Mouse (Mus musculus): ENCODE measurements at regions not wholly inside any gene's neighbourhood (a gene's known extent, or its start where the extent isn't known, plus 50 kb on each side); places are given as distances from the start of the nearest gene placed in this dataset.

DNA sequence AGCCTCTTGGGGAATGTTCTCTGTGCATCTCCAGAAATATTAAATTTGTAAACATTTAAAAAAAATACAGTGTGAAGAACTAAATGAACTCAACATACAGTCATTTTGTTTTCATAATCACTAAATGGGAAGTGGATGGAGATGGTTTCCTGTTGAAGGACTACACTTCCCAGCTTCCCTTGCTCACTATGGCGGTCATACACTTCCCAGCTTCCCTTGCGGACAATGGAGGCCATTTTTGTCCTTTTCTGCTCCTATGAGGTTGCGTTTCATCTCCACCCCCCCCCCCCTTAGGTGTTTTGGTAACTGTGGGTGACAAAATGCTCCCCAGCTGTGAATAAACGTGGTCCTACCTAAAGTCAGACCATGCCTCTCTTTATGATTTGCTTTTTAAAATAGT, 119.2 kb downstream of the Tex29 start:
- TF ChIP-seq POLR2A (IDR thresholded peaks at IDR 0.05; ENCODE audit: borderline replicate concordance, control insufficient read depth, low read depth, low read length) (no peak), CTCF (IDR thresholded peaks at IDR 0.05; ENCODE audit: control insufficient read depth, insufficient read depth, low read length) (no peak)
- Histone ChIP-seq H3K27ac (ENCODE audit: control insufficient read depth, insufficient read depth, low read depth, low read length, poor library complexity) (no peak overlapping the region), H3K4me3 (replicated peaks; ENCODE audit: control insufficient read depth, low read depth, low read length) (no peak overlapping the region), H3K4me1 (ENCODE audit: control insufficient read depth, insufficient read depth, low read length) (no peaks in the 10 kb centered on the region)
- WGBS, result 58% methylated on average over 4 of the region's 4 CpGs

DNA sequence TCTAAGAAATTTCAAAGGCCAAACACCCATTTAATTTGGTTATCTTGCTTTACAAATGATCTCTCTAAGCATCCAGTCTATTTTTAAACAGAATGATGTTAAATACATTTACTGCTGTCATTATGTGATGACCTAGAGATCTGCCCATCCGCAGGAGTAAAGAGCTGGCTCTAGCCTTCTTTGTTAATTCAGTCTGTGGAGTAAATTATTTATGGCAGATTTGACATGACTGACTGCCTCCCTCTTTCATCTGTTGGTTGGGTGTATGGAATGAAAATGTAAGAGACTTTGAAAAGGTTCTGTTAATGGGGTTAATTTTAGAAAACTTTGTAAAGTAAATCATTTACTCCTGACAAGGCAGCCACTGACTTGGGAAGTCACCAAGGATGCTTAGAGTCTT, 123.3 kb downstream of the Tex29 start:
- Histone ChIP-seq H3K4me1 (ENCODE audit: control insufficient read depth, insufficient read depth, low read length) (no peaks in the 10 kb centered on the region), H3K27ac (ENCODE audit: control insufficient read depth, insufficient read depth, low read depth, low read length, poor library complexity) (no peak overlapping the region), H3K4me3 (replicated peaks; ENCODE audit: control insufficient read depth, low read depth, low read length) (no peak overlapping the region)
- 75% methylated on average over 1 of the region's 1 CpGs for WGBS
- TF ChIP-seq POLR2A (IDR thresholded peaks at IDR 0.05; ENCODE audit: borderline replicate concordance, control insufficient read depth, low read depth, low read length) (no peak), CTCF (IDR thresholded peaks at IDR 0.05; ENCODE audit: control insufficient read depth, insufficient read depth, low read length) (no peak)

DNA sequence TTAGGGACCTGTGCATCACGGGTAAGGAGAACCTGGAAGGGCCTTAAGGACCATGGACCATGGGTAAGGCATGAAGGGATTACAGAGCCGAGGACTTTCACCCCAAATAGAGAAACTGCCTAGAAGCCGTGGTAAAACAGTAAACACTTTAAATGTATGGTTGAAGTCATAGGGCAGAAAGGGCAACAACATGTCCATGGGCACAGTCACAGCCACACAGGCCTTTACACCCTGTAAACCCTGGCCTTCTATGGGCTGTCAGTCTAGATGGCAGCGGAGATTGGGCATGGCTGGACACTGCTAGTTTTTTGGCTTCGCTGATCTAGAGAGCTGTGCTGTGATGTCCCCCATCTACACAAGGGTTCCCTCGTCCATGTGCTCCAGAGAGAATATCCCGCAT, 127.4 kb downstream of the Tex29 start:
- no peak for TF ChIP-seq CTCF (IDR thresholded peaks at IDR 0.05; ENCODE audit: control insufficient read depth, insufficient read depth, low read length)
- no peak for TF ChIP-seq POLR2A (IDR thresholded peaks at IDR 0.05; ENCODE audit: borderline replicate concordance, control insufficient read depth, low read depth, low read length)
- H3K4me3 ChIP-seq (replicated peaks; ENCODE audit: control insufficient read depth, low read depth, low read length), result no peak overlapping the region
- 73% methylated on average over 7 of the region's 7 CpGs for whole genome bisulfite sequencing
- no peaks in the 10 kb centered on the region for H3K4me1 ChIP-seq (ENCODE audit: control insufficient read depth, insufficient read depth, low read length)
- H3K27ac ChIP-seq (ENCODE audit: control insufficient read depth, insufficient read depth, low read depth, low read length, poor library complexity), result no peak overlapping the region

- no peak overlapping the region for H3K27ac ChIP-seq (ENCODE audit: control insufficient read depth, insufficient read depth, low read depth, low read length, poor library complexity)
- H3K4me1 ChIP-seq (ENCODE audit: control insufficient read depth, insufficient read depth, low read length), result no peaks in the 10 kb centered on the region
- 85% methylated on average over 9 of the region's 9 CpGs for WGBS
- no peak for TF ChIP-seq POLR2A (IDR thresholded peaks at IDR 0.05; ENCODE audit: borderline replicate concordance, control insufficient read depth, low read depth, low read length)
- TF ChIP-seq CTCF (IDR thresholded peaks at IDR 0.05; ENCODE audit: control insufficient read depth, insufficient read depth, low read length), result no peak
- no peak overlapping the region for H3K4me3 ChIP-seq (replicated peaks; ENCODE audit: control insufficient read depth, low read depth, low read length)
Observed at GRCm38 (mm10) chr8:11970515-11970914, 130.2 kb downstream of the Tex29 start.

- Histone ChIP-seq H3K27ac (ENCODE audit: control insufficient read depth, insufficient read depth, low read depth, low read length, poor library complexity) (no peak overlapping the region), H3K4me3 (replicated peaks; ENCODE audit: control insufficient read depth, low read depth, low read length) (no peak overlapping the region), H3K4me1 (ENCODE audit: control insufficient read depth, insufficient read depth, low read length) (peaks cover 2% of the 10 kb centered on the region; the same call in 1 of the 2 replicates)
- no peak for TF ChIP-seq CTCF (IDR thresholded peaks at IDR 0.05; ENCODE audit: control insufficient read depth, insufficient read depth, low read length)
- TF ChIP-seq POLR2A (IDR thresholded peaks at IDR 0.05; ENCODE audit: borderline replicate concordance, control insufficient read depth, low read depth, low read length), result no peak
- 25% methylated on average over 10 of the region's 10 CpGs for WGBS
Observed at GRCm38 (mm10) chr8:11973436-11973835, 133.2 kb downstream of the Tex29 start.

- Histone ChIP-seq H3K4me3 (replicated peaks; ENCODE audit: control insufficient read depth, low read depth, low read length) (no peak overlapping the region), H3K27ac (ENCODE audit: control insufficient read depth, insufficient read depth, low read depth, low read length, poor library complexity) (no peak overlapping the region), H3K4me1 (ENCODE audit: control insufficient read depth, insufficient read depth, low read length) (peaks cover 2% of the 10 kb centered on the region; the same call in 1 of the 2 replicates)
- TF ChIP-seq CTCF (IDR thresholded peaks at IDR 0.05; ENCODE audit: control insufficient read depth, insufficient read depth, low read length), result no peak
- TF ChIP-seq POLR2A (IDR thresholded peaks at IDR 0.05; ENCODE audit: borderline replicate concordance, control insufficient read depth, low read depth, low read length), result no peak
- WGBS, result 71% methylated on average over 9 of the region's 9 CpGs
Observed at GRCm38 (mm10) chr8:11977121-11977520, 136.8 kb downstream of the Tex29 start.

DNA sequence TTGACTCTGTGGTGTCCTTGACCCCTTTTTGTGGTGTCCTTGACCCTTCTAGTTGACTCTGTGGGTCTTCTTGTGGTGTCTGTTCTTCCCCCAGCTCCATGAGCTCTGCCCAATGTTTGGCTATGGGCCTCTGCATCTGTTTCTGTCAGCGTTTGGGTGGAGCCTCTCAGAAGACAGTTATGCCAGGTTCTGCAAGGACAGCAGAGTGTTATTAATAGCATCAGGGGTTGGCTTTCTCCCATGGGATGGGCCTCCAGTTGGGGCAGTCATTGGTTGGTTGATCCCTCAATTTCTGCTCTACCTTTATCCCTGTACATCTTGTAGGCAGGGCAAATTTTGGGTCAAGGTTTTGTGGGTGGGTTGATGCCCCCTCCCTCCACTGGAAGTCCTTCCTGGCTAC, 138.8 kb downstream of the Tex29 start:
- peaks cover 2% of the 10 kb centered on the region; the same call in 1 of the 2 replicates for H3K4me1 ChIP-seq (ENCODE audit: control insufficient read depth, insufficient read depth, low read length)
- no peak overlapping the region for H3K27ac ChIP-seq (ENCODE audit: control insufficient read depth, insufficient read depth, low read depth, low read length, poor library complexity)
- TF ChIP-seq POLR2A (IDR thresholded peaks at IDR 0.05; ENCODE audit: borderline replicate concordance, control insufficient read depth, low read depth, low read length) (no peak), CTCF (IDR thresholded peaks at IDR 0.05; ENCODE audit: control insufficient read depth, insufficient read depth, low read length) (no peak)
- no peak overlapping the region for H3K4me3 ChIP-seq (replicated peaks; ENCODE audit: control insufficient read depth, low read depth, low read length)
- 75% methylated on average over 1 of the region's 1 CpGs for WGBS

DNA sequence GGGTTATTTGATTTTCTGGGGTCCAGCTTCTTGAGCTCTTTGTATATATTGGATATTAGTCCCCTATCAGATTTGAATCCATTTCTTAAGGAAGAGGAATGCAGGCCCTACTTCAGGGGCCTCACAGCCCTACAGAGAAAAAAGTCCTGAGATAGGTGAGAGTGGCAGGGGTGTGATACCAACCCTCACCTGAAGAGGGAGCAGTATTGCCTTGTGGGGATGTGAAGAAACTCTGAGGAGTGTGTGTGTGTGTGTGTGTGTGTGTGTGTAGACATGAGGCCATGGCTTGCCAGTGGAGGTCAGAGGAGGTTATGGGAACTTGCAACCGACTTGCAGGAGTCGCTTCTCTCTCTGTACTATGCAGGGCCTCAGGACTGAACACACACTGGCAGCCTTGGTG, 141.2 kb downstream of the Tex29 start:
- H3K27ac ChIP-seq (ENCODE audit: control insufficient read depth, insufficient read depth, low read depth, low read length, poor library complexity), result no peak overlapping the region
- TF ChIP-seq CTCF (IDR thresholded peaks at IDR 0.05; ENCODE audit: control insufficient read depth, insufficient read depth, low read length) (peak; percentile 35; the same call in 1 of the 2 replicates), POLR2A (IDR thresholded peaks at IDR 0.05; ENCODE audit: borderline replicate concordance, control insufficient read depth, low read depth, low read length) (no peak)
- H3K4me3 ChIP-seq (replicated peaks; ENCODE audit: control insufficient read depth, low read depth, low read length), result no peak overlapping the region
- WGBS, result 67% methylated on average over 2 of the region's 2 CpGs
- H3K4me1 ChIP-seq (ENCODE audit: control insufficient read depth, insufficient read depth, low read length), result peaks cover 2% of the 10 kb centered on the region; the same call in 1 of the 2 replicates

- TF ChIP-seq POLR2A (IDR thresholded peaks at IDR 0.05; ENCODE audit: borderline replicate concordance, control insufficient read depth, low read depth, low read length) (no peak), CTCF (IDR thresholded peaks at IDR 0.05; ENCODE audit: control insufficient read depth, insufficient read depth, low read length) (no peak)
Observed at GRCm38 (mm10) chr8:11990024-11990423, 149.8 kb downstream of the Tex29 start.

More at GRCm38 (mm10) chr8:11990024-11990423, 149.8 kb downstream of the Tex29 start:
- no peak overlapping the region for H3K4me3 ChIP-seq (replicated peaks; ENCODE audit: control insufficient read depth, low read depth, low read length)
- 84% methylated on average over 20 of the region's 20 CpGs for WGBS
- H3K4me1 ChIP-seq (ENCODE audit: control insufficient read depth, insufficient read depth, low read length), result no peaks in the 10 kb centered on the region
- H3K27ac ChIP-seq (ENCODE audit: control insufficient read depth, insufficient read depth, low read depth, low read length, poor library complexity), result no peak overlapping the region

All from bone marrow, adult 2 months (tissue).